In the genomic region with DNA sequence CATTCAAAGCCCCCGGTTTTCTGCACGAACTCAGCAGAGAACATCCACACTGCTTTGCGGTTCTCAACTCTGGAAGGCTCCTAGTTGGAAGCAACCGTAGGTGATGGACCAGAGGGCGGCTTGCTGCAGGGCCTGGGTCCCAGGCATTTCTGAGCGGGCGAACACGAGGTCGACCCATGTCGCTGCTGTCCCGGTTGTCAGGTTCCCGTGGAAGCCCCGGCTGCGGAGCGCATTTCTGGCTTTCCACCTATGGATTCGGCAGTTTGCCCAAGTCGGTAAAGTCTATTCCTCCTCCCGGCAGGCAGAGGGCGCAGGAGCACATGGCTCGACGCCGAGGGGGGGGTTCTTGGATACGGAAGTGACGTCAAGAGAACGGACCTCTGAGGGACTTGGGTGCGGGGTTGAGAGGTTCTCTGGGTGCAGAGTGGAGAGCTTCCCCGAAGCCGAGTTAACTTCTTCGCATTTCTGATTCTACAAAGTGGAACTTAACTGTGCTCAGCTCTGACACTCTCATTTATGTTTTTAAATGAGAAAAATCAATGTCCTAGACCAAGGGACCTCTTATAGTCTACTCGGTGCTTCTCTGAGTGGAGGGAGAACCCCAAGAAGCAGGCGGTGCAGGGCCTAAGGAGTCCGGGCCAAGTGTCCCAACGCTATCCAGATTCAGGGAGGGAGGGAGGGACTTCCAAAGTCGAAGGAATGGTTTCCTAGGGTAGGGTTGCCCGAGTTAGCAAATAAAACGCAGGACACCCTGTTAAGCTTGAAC, we compare ENCODE assay signal across 7 mouse cellular contexts. TPM values are rescaled to one million over a fixed set of nuclear protein-coding genes. Genes with fewer than 3 reads are reported as not detected.
DNase-seq lines count a peak whose midpoint lies in the region; ATAC-seq and TF ChIP-seq lines count a peak whose summit lies in the region.

No protein-coding gene starts in this region.

- TF ChIP-seq EP300 in heart, adult 2 months (IDR thresholded peaks at IDR 0.05; ENCODE audit: insufficient read depth, low read depth, low read length), result peak; percentile 78; the same call in 1 of the 2 replicates

- H3K27me3 ChIP-seq in embryonic facial prominence, embryonic 10.5 days (replicated peaks; ENCODE audit: low read depth, poor library complexity, severe bottlenecking), result peaks cover 17% of the 10 kb centered on the region
- no peaks in the 10 kb centered on the region for H3K27me3 ChIP-seq in heart, adult 2 months (ENCODE audit: control insufficient read depth, insufficient read depth, low read length)
- peaks cover 12% of the 10 kb centered on the region for H3K27me3 ChIP-seq in limb, embryonic 12.5 days
- H3K27me3 ChIP-seq in midbrain, embryonic 14.5 days (ENCODE audit: control insufficient read depth, insufficient read depth, low read length), result no peaks in the 10 kb centered on the region
- no peaks in the 10 kb centered on the region; the same call in 1 of the 2 replicates for H3K27me3 ChIP-seq in spleen, adult 2 months (ENCODE audit: control insufficient read depth, insufficient read depth, low read length)

- peak overlapping the region; percentile 59 for H3K4me3 ChIP-seq in embryonic facial prominence, embryonic 10.5 days
- H3K4me3 ChIP-seq in heart, adult 2 months, result peak overlapping the region; percentile 54
- peak overlapping the region; percentile 40 for H3K4me3 ChIP-seq in limb, embryonic 12.5 days (replicated peaks)
- H3K4me3 ChIP-seq in midbrain, embryonic 14.5 days (replicated peaks; ENCODE audit: low read depth, low read length), result peak overlapping the region; percentile 34
- peak overlapping the region; percentile 40; the same call in 1 of the 2 replicates for H3K4me3 ChIP-seq in spleen, adult 2 months (ENCODE audit: extremely low read depth, insufficient read depth, insufficient read length)

- peak overlapping the region; percentile 62 for H3K27ac ChIP-seq in embryonic facial prominence, embryonic 10.5 days (replicated peaks)
- peak overlapping the region; percentile 58 for H3K27ac ChIP-seq in heart, adult 2 months
- H3K27ac ChIP-seq in limb, embryonic 12.5 days, result no peak overlapping the region
- no peak overlapping the region for H3K27ac ChIP-seq in midbrain, embryonic 14.5 days (replicated peaks; ENCODE audit: low read depth, low read length)
- H3K27ac ChIP-seq in spleen, adult 2 months (ENCODE audit: insufficient read depth, low read length), result no peak overlapping the region

- H3K4me2 ChIP-seq in limb, embryonic 12.5 days, result peak overlapping the region; percentile 82
- H3K4me2 ChIP-seq in midbrain, embryonic 14.5 days (ENCODE audit: low read length), result peak overlapping the region; percentile 71

- no peaks in the 10 kb centered on the region for H3K36me3 ChIP-seq in embryonic facial prominence, embryonic 10.5 days (replicated peaks)
- H3K36me3 ChIP-seq in heart, adult 2 months (ENCODE audit: control insufficient read depth, insufficient read depth, low read length), result no peaks in the 10 kb centered on the region
- no peaks in the 10 kb centered on the region for H3K36me3 ChIP-seq in limb, embryonic 12.5 days
- H3K36me3 ChIP-seq in midbrain, embryonic 14.5 days (ENCODE audit: control insufficient read depth, insufficient read depth, low read length), result no peaks in the 10 kb centered on the region
- H3K36me3 ChIP-seq in spleen, adult 2 months (ENCODE audit: control insufficient read depth, insufficient read depth, low read length), result no peaks in the 10 kb centered on the region

- peak overlapping the region; percentile 41; the same call in 1 of the 2 replicates for H3K9ac ChIP-seq in heart, adult 2 months (ENCODE audit: low read depth, low read length)
- H3K9ac ChIP-seq in limb, embryonic 12.5 days (replicated peaks), result peak overlapping the region; percentile 60
- H3K9ac ChIP-seq in midbrain, embryonic 14.5 days (replicated peaks; ENCODE audit: low read length), result peak overlapping the region; percentile 48; the same call in 1 of the 2 replicates

- peak; percentile 86 for TF ChIP-seq POLR2A in heart, adult 2 months (IDR thresholded peaks at IDR 0.05; ENCODE audit: insufficient read depth, low read depth, low read length)
- peak; percentile 33; the same call in 1 of the 2 replicates for TF ChIP-seq POLR2A in spleen, adult 2 months (IDR thresholded peaks at IDR 0.05; ENCODE audit: low read depth, low read length)

- DNase-seq in adrenal gland, postnatal 25 days, result peak; percentile 84
- peak; percentile 92 for DNase-seq in embryonic facial prominence, embryonic 10.5 days (ENCODE audit: low spot score)
- DNase-seq in heart, adult 2 months, result peak; percentile 76 to 82
- DNase-seq in kidney, adult 8-10 months, result peak; percentile 65 to 76
- peak; percentile 98 for DNase-seq in midbrain, embryonic 14.5 days
- DNase-seq in spleen, adult 2 months (ENCODE audit: low read depth in 1 of 2, low spot score in 2 of 2), result peak; percentile 47 to 67

- H3K4me1 ChIP-seq in embryonic facial prominence, embryonic 10.5 days, result peaks cover 14% of the 10 kb centered on the region
- peaks cover 1% of the 10 kb centered on the region; the same call in 1 of the 2 replicates for H3K4me1 ChIP-seq in heart, adult 2 months (ENCODE audit: control insufficient read depth, insufficient read depth, low read length)
- peaks cover 8% of the 10 kb centered on the region; the same call in 1 of the 2 replicates for H3K4me1 ChIP-seq in limb, embryonic 12.5 days (replicated peaks)
- H3K4me1 ChIP-seq in midbrain, embryonic 14.5 days (ENCODE audit: control insufficient read depth, insufficient read depth, low read length), result 0 out of 2 replicates have a peak, but pooled peaks cover 7% of the 10 kb centered on the region
- H3K4me1 ChIP-seq in spleen, adult 2 months (ENCODE audit: control insufficient read depth, insufficient read depth, insufficient read length), result peaks cover 2% of the 10 kb centered on the region; the same call in 1 of the 2 replicates

- 13% methylated on average over 36 of the region's 36 CpGs for WGBS in embryonic facial prominence, embryonic 10.5 days
- WGBS in heart, adult 2 months, result 10% methylated on average over 36 of the region's 36 CpGs
- WGBS in limb, embryonic 12.5 days, result 15% methylated on average over 36 of the region's 36 CpGs
- WGBS in midbrain, embryonic 14.5 days, result 13% methylated on average over 36 of the region's 36 CpGs
- 15% methylated on average over 36 of the region's 36 CpGs for WGBS in spleen, adult 2 months

- intact Hi-C loops in heart, adult 2 months (cut with DNase I), result loop anchor here (1.0 kb wide), 2 partner anchors 157 to 161 kb away; no protein-coding TSS in a partner anchor

- H3K9me3 ChIP-seq in embryonic facial prominence, embryonic 10.5 days, result no peaks in the 10 kb centered on the region
- no peaks in the 10 kb centered on the region for H3K9me3 ChIP-seq in limb, embryonic 12.5 days
- H3K9me3 ChIP-seq in midbrain, embryonic 14.5 days (ENCODE audit: control insufficient read depth, low read length), result no peaks in the 10 kb centered on the region

- TF ChIP-seq CTCF in heart, adult 2 months (IDR thresholded peaks at IDR 0.05), result peak; percentile 91
- peak; percentile 79 for TF ChIP-seq CTCF in spleen, adult 2 months (IDR thresholded peaks at IDR 0.05; ENCODE audit: extremely low read depth, insufficient read depth, insufficient read length, insufficient replicate concordance)

- peak; percentile 66 for ATAC-seq in limb, embryonic 12.5 days (ENCODE audit: insufficient number of reproducible peaks, insufficient read depth, low FRiP score, low TSS enrichment, low read depth)
- peak; percentile 82; the same call in 1 of the 2 replicates for ATAC-seq in midbrain, embryonic 14.5 days (ENCODE audit: low FRiP score, low TSS enrichment)

- H3K79me2 ChIP-seq in heart, adult 2 months (replicated peaks; ENCODE audit: control insufficient read depth, insufficient read depth, low read length), result no peaks in the 10 kb centered on the region

RNA-seq across cellular contexts. Expression of gene Azin2, which starts 37.2 kb away (rescaled TPM):
- total RNA-seq in adrenal gland, postnatal 25 days (2021), result 36.0 and 44.8 TPM in 2 replicates
- polyA plus RNA-seq in embryonic facial prominence, embryonic 10.5 days (2016; fragmentation: Nextera tagmentation; extraction: Ambion mirVana), result 11.4 and 12.1 TPM in 2 replicates
- total RNA-seq in heart, adult 2 months (2021), result 1 to 10 TPM; 2.0 to 3.0 TPM
- polyA plus RNA-seq in heart, adult 2 months (2012; rRNA removed), result 3.2 and 3.7 TPM in 2 replicates
- polyA plus RNA-seq in limb, embryonic 12.5 days (2016; fragmentation: Nextera tagmentation; extraction: Ambion mirVana), result 22.4 and 26.0 TPM in 2 replicates
- 18.0 and 19.6 TPM in 2 replicates for polyA plus RNA-seq in midbrain, embryonic 14.5 days (2014; fragmentation: Nextera tagmentation; extraction: Ambion mirVana)
- 5.3 and 6.4 TPM in 2 replicates for polyA plus RNA-seq in spleen, adult 2 months (2012; rRNA removed)

RNA-seq across cellular contexts. Expression of gene Trim62, which starts 41.6 kb away (rescaled TPM):
- total RNA-seq in adrenal gland, postnatal 25 days (2021), result 14.3 and 17.9 TPM in 2 replicates
- polyA plus RNA-seq in embryonic facial prominence, embryonic 10.5 days (2016; fragmentation: Nextera tagmentation; extraction: Ambion mirVana), result 10.6 and 11.9 TPM in 2 replicates
- 1 to 10 TPM; 1.2 to 1.5 TPM for total RNA-seq in heart, adult 2 months (2021)
- 1.2 and 1.3 TPM in 2 replicates for polyA plus RNA-seq in heart, adult 2 months (2012; rRNA removed)
- 11.4 and 13.0 TPM in 2 replicates for polyA plus RNA-seq in limb, embryonic 12.5 days (2016; fragmentation: Nextera tagmentation; extraction: Ambion mirVana)
- 22.4 and 27.3 TPM in 2 replicates for polyA plus RNA-seq in midbrain, embryonic 14.5 days (2014; fragmentation: Nextera tagmentation; extraction: Ambion mirVana)
- polyA plus RNA-seq in spleen, adult 2 months (2012; rRNA removed), result 3.9 and 5.6 TPM in 2 replicates

Comparison
In these comparisons a context has a peak if more than half of its experiments do, and no peak if none do; other contexts are left out.
1. H3K27ac ChIP-seq: peak in embryonic facial prominence, embryonic 10.5 days (single experiment) and heart, adult 2 months (single experiment); none in limb, embryonic 12.5 days (single experiment), midbrain, embryonic 14.5 days (single experiment) and spleen, adult 2 months (single experiment).
2. Peak in every context shown above with its lines, with median percentiles within 50 percentile points of each other: DNase-seq, H3K4me3 ChIP-seq and H3K9ac ChIP-seq.